Mouse (Mus musculus): Measurements from ENCODE around the gene Snrpa1. TPM values are rescaled to one million over a fixed set of nuclear protein-coding genes. Genes with fewer than 3 reads are reported as not detected.

The Snrpa1 gene
- 64.5 and 77.2 TPM in 2 replicates for polyA plus RNA-seq (2021; fragmentation: Nextera tagmentation)
- long read RNA-seq, experiment 1, transcript Snrpa1-206 (9 exons, 1,248 nt): major isoform, 44 of 86 reads
- long read RNA-seq, experiment 1, transcript Snrpa1-201 (8 exons, 955 nt): minor isoform, 6 of 86 reads
- long read RNA-seq, experiment 1, partial matches to known transcripts: 4 of 86 reads
- long read RNA-seq, experiment 1, other reads (novel, unspliced or antisense): 32 of 86 reads
- long read RNA-seq, experiment 2, transcript Snrpa1-201 (8 exons, 955 nt): minor isoform, 10 of 80 reads
- long read RNA-seq, experiment 2, transcript Snrpa1-206 (9 exons, 1,248 nt): major isoform, 54 of 80 reads
- long read RNA-seq, experiment 2, partial matches to known transcripts: 9 of 80 reads
- long read RNA-seq, experiment 2, other reads (novel, unspliced or antisense): 7 of 80 reads

GRCm38 (mm10) chr7:66058703-66059102, at the start of gene Snrpa1:
Snrpa1 (plus strand) TSS chr7:66059003.

GRCm38 (mm10) chr7:66043552-66044459, 15.0 kb upstream of the Snrpa1 start, which contains the start of gene Gm45213:
Gm45213 (plus strand) TSS chr7:66043602.

GRCm38 (mm10) chr7:66079364-66080230, 20.8 kb downstream of the Snrpa1 start, which contains the start of gene Selenos:
Selenos (plus strand) TSS chr7:66079649.

GRCm38 (mm10) chr7:66108961-66109854, 50.4 kb downstream of the Snrpa1 start, which contains the start of gene Chsy1:
Chsy1 (plus strand) TSS chr7:66109515.

Other genes starting within 250 kb of the Snrpa1 start
- gene Pcsk6, start 197.3 kb upstream of the Snrpa1 start, polyA plus RNA-seq (2021; fragmentation: Nextera tagmentation): 2.7 and 5.4 TPM in 2 replicates
- gene Gm45213, start 15.4 kb upstream of the Snrpa1 start, polyA plus RNA-seq (2021; fragmentation: Nextera tagmentation): not detected in 2 replicates
- 88.4 and 109 TPM in 2 replicates for gene Selenos, start 20.6 kb downstream of the Snrpa1 start, polyA plus RNA-seq (2021; fragmentation: Nextera tagmentation)
- 2.4 and 4.3 TPM in 2 replicates for gene Chsy1, start 50.5 kb downstream of the Snrpa1 start, polyA plus RNA-seq (2021; fragmentation: Nextera tagmentation)